Mouse (Mus musculus) cerebellum, adult 2 months (tissue): Measurements from ENCODE around the gene Ncam1.

Experiments
- CTCF ChIP-seq: fragments of 200-500 bp; IDR thresholded peaks from 2 replicates; pipeline ENCODE4 v1.5.1; 2011; ENCODE audit warnings: low read depth, mild to moderate bottlenecking, control low read depth, low read length, moderate library complexity, borderline replicate concordance; ENCODE audit not compliant: insufficient read depth
- POLR2A ChIP-seq: fragments of 200-500 bp; IDR thresholded peaks from 2 replicates; pipeline ENCODE4 v1.6.1; 2011; ENCODE audit warnings: low read length, control low read depth, borderline replicate concordance; ENCODE audit not compliant: insufficient read depth

GRCm38 (mm10) chr9:49793241-49793640 is 5.5 kb downstream of the Ncam1 start:
- TF ChIP-seq CTCF = no peak
- TF ChIP-seq POLR2A = no peak
